Mouse (Mus musculus) adrenal gland, adult 8-10 months (tissue): ENCODE measurements around the gene Etl4. TPM values are rescaled to one million over a fixed set of nuclear protein-coding genes. Genes with fewer than 3 reads are reported as not detected.
"Not testable (repeated sequence)": the region's sequence is repeated elsewhere in the genome, so short reads cannot be mapped to it uniquely, and the experiment has no call there.

Source experiments
- DNase-seq: peaks from one replicate; pipeline ENCODE4 v3.0.0; 2022
- total RNA-seq, 4 experiments: library from RNA; stranded (reverse); gene quantifications; 2 replicates each; pipeline ENCODE4 v1.2.4; 2022

The Etl4 gene
- total RNA-seq, 4 experiments from 2014 or later: 26.0 to 37.9 (median 31.1) TPM

DNA sequence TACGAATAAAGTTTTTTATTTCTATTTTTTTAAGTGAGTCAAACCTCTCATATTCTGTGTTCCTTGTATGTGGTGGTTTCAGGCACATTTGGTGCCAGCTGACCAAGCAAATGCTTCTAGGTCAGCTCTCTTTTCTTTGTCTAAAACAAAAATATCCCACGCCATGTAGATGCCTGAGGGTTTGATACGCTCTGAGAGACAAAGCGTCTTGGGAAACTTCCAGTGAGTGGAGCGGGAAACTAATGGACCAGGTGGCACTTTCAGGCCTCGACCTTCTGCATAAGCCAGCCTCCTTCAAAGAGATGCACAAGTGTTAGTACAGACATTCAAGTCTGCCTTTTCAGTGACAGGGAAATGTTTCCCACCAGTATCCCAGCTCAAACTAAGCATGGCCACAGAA is 426.6 kb downstream of the Etl4 start:
- no peak for DNase-seq

DNA sequence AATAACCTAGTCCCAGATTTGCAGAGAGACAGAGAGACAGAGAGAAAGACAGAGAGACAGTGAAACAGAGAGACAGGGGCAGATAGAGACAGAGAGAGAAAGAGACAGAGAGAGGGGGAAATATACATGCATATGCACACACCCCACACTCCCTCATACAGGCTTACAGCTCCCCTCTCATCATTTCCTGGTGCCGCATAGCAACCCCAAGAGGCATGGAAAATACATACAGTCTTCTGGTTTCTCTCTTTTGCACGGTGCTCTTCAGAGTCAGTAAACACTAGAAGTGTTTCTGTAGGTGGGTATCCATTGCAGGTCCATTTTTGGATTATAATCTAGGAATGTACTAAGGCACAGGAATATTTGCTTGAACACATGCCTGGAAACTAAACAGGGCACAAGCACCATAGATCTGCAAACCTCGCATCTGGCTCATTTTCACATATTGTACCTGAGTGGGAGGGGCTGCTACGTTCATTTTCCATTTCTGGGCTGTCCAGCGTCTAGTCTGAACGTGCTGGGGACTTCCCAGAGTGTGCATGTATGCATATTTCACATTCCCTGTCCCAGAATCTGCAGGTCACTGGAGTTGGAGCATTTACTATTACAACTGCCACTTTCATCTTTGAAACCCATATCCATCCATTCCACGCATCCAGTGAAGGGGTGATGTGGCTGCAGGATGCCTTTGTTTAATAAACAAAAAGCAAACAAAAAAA is 429.6 kb downstream of the Etl4 start:
- no peak for DNase-seq

DNA sequence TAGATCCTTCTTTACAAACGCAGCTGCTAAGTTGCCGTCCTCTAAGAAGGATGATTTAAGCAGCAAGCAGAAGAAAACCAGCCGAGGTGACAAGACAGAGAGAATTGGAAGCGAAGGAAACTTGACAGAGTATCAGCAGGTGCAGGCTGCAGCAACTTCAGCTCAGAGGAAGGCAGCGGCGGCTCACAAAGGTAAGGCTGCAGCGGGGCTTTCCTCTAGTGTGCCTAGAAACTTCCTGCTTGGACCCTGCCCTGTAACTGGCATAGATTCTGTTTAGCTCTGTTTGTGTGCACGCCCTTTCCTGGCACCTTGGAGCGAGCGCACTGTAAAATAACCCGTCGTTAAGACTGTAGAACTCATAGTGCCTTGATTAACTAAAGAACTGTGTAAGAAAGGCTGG is 430.3 kb downstream of the Etl4 start:
- DNase-seq: no peak

DNA sequence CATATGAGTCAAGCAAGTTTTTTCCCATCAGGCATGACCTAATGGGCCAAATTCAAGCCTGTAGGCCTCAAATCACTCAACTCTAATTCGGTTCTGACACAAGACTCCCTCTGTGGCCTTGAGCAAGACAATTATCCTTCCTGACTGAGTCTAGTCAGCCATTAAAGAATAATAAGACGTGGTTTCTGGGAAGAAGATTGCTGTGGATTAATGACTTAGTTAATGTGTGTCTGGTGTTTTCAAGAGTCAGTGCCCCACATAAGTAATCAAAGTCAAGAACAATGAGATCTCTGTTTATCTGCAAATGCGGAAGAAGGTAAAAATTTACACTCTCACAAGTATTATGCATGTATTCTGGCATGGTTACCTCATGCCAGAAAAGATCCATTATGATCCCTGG is 437.3 kb downstream of the Etl4 start:
- DNase-seq: no peak

DNA sequence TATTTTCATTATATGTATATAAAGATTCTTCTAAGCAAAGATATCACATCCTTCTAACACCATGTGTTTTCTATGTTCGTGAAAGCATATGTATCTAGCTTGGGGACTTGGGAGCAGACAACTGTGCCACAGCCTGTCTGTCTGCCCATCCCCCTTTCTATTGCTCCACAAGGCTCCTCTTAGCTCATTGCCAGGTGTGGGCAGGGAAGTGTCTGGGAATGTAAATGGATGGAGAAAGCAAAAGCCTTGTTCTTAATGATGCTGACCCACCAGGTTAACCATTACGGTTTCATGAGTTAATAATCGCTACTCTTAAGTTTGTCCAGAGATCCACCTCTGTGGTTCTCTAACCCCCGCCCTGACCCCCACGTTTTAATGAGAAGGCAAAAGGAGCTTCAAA is 439.7 kb downstream of the Etl4 start:
- DNase-seq: no peak

DNA sequence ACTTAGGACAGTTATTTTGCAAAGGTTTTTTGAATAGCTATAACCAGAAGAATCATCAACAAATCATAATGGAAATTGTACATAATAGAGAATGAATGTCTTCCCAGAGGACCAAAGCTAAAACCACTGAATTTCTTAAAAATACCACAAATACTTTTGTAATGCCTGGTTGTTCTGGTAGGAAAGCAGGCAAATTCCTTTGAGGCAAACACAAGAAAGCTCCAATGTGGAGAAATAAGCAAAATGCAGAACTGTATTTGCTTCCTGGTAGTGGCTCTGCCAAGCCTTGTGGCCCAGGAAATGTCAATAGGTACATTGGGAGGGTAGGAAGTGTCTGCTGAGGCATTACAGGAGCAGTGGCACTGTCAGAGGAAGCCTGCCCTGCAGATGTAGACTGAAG is 443.2 kb downstream of the Etl4 start:
- no peak for DNase-seq

DNA sequence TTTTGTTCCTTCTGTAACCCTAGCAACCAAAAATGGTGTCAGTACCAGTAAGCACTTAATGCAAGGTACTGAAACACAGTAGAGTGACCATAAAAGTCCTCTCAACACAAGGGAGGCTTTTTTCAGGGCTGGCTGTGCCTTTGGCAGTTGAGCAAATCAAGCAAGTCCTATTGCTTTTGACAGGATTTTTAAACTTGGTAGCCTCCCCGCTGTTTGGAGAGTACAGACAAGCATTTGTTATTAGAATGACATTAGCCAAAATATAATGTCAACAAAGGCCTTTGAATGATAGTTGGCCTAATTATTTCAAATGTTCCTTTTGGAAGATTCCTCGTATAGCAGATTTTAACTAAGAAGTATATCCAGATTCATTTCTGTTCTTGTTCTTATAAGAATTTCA is 467.4 kb downstream of the Etl4 start:
- DNase-seq: no peak

DNA sequence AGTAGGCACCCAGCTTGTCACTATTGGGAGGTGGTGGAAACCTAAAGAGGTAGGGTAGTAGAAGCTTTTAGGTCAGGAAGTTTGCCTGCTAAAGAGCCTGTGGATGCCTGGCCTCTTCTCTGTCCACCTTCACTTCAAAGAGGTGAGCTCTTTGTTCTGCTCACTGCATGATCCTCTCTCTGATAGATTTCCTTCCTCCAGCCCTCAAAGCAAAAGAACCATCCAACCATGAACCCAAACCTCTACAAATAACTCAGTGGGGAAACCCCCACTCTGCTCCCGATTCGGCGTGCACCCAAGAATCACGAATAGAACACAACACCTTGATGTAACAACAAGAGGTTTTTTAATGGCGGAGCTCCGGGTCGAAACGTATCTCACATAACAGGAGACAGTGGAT is 471.3 kb downstream of the Etl4 start:
- not testable (repeated sequence) for DNase-seq

DNA sequence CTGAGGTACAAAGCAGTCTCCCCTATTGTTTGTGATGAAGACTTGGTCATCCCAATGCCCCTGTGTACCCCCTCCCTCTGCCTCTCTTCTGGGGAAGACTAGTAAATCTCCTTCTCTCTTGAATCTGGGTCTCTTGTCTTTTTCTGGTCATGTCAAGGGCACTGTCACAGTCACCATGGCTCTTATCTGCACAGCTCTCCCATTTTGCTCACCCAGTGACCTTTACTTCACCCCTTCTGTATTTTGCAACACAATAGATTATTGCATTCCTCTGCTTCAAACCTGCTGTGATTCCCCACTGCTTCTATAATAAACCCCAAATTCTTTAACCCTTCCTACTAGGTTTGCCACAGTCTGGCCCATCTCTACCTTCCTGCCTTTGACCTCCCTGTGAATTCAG is 484.5 kb downstream of the Etl4 start:
- DNase-seq: peak; percentile 5

DNA sequence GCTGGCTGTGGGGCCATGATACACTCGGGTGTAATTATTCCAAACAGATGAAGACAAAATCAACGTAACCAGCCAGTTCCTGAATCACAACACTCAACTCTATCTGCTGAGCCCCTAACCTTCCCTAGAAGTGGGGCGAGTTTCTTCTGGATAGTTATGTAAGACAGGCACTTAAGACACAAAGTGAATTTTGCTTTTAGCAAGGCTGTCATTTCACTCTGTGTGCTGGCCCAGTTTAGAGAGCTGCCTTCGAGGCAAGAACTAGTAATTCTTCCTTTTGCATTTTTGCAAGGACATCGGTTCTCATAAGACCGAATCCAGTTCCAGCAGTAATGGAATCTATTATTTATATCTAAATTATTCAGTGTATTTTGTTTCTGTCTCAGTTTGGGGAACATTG is 487.4 kb downstream of the Etl4 start:
- no peak for DNase-seq

DNA sequence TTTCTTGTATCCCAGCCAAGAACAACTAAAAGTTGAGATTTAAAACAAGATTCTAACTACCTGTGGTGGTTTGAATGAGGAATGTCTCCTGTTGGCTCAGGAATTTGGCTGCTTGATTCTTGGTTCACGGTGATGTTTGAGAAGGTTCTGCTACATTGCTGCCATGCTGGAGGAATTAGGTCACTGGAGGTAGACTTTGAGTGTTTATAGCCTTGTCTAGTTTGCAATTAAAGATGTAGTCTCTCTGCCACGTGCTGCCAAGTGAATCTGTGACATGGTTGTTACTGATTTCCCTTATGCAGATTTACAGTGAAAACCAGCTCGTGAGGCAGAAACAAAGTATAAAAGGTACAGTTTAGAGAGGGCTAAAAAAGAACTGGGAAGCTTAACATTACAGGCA is 491.0 kb downstream of the Etl4 start:
- no peak for DNase-seq

DNA sequence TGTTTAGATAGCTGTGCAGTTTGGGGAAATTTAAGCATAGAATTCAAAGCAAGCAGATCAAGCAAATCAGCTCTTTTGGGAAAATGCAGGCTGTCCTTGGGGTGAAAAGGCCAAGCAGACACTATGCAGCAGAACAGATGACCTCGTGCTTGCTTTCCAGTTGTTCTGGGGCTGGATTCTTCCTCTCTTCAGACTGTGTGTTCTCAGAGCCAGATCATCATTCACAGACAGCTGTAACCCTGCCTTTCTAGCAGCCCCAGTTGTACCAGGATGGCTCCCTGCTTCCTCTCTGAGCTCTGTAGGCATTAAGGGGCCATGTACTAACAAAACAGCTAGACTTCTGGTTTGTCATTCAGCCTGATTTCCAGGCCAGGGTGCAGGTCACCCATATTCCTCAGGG is 494.8 kb downstream of the Etl4 start:
- DNase-seq: no peak

DNA sequence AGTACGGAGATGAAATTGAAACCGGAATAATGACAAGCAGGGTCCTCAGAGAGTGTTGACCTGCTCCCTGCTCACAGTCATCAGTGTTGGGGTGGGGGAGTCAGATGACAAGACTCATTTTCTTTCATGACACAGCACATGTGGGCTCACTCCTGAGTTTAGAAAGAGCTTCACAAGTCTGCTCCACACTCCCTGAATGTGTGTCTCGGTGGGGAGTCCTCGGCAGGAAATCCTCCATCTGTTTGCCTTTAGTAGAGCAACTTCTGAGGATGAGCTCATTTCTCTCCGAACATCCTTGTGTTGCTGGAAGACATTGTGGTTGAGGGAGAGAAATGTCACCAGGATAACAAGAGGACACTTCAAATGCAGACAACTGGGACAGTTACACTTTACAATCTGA is 497.5 kb downstream of the Etl4 start:
- DNase-seq: no peak

DNA sequence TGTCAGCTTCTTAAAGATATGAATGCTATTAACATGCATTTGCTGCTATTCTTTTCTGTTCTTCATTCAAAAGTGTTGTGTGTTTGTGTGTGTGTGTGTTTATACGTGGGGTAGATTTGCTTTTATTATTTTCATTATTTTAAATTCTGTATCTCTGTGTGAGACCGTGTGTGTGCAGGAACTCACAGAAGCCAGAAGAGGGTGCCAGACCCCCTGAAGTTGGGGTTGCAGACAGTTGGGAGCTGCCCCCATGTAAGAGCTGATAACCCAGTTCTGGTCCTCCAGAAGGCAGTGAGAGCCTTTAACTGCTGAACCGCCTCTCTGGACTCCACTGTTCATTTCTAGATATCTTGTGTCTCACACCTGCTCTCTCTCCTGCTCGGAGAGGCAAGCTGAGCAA is 505.3 kb downstream of the Etl4 start:
- no peak for DNase-seq

DNA sequence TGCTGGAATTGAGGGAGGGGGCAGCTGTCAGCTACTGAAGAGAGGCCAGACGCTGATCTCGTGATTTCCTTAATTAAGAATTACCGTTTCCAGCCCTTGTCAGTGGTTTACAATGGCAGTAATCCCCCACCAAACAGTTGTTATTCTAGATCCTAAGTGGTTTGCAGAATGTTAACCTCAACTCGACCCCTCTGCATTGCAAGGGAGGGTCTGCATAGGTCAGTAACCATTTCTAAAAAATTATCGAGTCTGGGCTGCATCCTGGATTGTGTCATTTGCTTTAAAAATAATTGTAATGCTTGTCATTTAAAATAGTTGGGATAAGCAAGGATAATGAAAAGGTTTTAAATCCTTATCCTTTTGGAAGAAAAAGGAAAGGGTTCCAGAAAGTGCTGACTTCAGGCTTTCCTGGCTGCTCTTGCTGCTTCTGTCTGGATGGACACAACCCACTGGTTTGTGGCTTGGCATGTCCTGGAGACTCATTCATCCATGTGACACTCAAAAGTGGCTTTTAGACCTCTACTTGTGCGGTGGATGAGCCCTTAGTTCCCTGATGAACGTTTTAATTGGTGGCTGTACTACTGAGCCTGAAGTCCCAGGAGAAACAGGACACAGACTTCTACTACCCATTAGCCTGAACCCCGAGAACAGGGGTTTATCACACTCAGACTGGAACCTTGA is 507.5 kb downstream of the Etl4 start:
- no peak for DNase-seq

DNA sequence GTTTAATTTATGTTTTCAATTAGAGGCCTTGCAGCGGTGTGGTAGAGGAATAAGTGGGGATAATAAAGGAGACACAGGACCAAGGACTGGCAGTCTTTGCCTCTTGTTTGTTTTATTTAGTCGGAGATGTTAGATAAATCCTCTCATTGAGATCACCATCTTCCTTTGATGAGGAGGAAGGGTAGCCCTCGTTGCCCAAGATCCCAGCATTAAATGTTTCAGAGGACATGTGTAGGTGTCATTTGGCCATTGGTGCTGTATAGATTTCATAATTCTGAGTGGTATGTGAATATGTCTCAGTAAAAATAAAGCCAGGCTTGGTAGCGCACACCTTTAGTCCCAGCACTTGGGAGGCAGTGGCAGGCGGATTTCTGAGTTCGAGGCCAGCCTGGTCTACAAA is 508.4 kb downstream of the Etl4 start:
- no peak for DNase-seq

DNA sequence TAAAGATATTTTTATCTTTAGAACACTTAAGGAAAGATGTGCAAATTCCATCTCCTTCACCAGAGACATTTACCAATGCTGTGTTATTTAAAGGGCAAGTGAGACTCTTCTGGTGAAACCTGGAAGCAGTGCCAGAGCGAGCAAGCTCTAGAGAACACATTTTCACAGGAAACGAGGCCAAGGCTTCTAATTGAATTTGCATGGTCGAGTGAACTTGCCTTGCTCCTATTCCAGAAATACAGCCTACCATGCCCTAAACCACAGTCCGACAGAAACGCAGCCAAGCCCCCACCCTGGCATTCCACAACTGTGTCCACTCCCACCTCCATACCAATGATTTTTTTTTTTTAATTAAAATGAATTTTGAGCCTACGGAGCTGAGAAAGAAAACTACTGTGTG is 510.4 kb downstream of the Etl4 start:
- no peak for DNase-seq

DNA sequence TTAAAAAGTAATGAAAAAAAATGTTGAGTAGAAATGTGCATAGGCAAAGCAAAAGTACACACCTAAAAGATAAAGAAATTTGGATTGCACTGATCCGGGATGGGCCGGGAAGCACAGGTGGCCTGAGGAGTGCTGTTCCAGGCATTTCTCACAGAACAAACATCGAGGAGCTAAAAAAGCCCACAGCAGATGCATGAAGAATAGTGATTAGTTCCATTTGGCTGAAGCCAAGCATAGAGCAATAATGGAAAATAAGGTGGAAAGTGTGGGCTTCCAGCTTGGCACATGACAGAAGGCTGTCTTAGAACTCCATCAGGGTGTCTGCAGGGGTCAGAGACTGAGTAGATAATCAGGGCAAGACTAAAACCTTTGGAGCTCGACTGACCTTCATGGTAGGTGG is 512.7 kb downstream of the Etl4 start:
- no peak for DNase-seq

DNA sequence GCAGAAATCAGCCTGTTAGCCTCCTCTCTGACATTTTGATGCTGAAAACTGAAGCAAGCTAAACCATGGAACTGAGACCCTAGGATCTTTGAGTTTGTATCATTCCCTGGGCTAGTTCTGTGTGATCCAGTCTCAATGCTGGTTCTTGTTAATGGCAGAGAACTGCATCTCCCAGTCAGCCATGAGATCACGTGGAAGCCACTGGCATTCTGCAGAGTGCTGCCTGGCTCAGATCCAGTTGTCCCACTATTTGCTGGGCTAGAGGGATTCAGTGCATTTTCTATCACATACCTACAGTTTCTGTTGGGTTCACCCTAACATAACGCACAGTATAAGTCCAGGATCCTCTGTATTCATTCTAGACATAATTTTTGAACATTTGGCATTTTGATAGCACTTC is 524.1 kb downstream of the Etl4 start:
- DNase-seq: no peak

DNA sequence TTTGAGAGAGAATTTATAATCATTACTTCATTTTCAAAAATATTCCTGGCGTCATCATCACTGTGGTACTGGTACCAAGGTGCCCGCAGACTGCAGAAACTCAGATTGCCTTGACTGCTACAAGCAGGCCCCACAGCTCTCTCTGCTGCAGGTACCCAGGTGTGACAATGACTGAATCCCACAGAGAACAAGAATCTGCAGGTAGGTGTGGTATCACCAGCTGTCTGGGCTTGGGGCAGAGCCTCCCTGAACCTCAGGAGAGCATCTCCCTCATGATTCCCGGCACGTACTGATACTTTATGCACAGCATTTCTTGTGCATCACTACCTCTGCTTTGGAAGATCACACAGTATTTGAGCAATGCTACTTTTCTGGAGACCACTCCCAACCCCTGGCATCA is 526.0 kb downstream of the Etl4 start:
- no peak for DNase-seq

DNA sequence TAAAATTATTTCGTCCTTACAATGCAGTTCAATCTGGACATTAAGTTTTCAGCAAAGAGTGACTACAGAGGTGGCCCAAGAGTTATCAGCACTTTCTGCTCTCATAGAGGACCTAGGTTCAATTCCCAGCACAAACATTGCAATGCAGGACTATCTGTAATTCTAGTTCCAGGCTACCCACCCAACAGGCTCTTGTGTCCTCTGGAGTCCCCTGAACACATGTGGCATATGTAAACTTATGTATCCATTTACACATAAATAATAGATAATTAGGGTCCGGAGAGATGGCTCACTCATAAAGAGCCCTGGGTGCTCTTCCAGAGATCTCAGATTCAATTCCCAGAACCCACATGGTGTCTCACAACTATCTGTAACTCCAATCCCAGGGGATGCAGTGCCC is 533.2 kb downstream of the Etl4 start:
- DNase-seq: no peak

DNA sequence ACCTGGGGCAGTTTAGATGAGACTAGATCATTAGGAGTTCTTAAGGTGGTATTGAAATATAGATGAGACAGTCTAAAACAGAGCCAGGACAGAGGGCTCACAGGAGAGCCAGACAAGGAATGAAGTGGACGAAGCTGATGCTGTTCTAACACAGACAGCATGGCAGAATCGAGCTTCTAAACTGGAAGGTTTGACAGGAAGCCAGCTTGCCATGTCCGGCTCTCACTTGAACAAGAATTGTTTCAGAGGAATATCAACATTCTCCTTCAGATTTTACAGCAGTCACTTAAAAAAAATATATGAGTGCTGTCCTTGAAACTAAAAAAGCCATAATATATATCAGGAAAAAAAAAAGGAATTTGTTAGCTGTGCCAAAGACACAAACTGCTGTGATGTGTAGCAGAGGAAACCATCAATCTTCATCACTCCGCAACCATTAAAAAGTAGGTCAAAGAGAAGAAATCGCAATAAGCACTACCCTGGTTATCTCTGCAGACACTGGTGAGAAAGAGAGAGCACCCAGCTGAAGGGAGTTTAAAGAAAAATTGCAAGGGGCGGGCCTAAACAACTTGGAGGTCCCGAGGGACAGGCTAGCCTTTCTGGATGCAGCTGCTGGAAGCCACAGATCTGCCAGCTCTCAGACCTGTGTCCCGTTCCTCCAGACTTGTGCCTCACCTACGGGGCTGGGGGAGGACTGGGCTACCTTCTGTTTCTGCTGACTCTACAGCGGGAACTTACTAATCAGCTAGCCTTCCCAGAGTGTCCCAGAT is 534.3 kb downstream of the Etl4 start:
- DNase-seq: no peak
